In the genomic region with DNA sequence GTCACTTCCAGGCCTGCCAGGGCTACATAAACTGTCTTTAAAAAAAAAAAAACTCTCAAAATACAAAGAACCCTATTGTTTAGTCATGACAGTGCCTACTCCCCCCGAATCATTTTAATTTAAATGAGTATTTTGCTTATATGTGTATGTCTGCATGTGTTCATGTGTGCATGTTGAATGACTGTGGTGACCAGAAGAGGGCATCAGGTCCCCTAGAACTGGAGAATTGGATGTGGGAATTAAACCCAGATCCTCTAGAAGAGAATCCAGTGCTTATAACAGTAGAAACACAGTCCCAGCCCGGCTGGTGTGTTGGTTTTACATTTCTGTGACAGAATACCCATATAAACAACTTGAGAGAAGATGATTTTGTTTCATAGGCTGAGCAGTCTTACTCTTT, we compare ENCODE assay signal across 13 mouse cellular contexts. TPM values are rescaled to one million over a fixed set of nuclear protein-coding genes. Genes with fewer than 3 reads are reported as not detected.
DNase-seq lines count a peak whose midpoint lies in the region; ATAC-seq and TF ChIP-seq lines count a peak whose summit lies in the region.
"Had no signal": no experiment of that assay in that cellular context is flagged by ENCODE, and none has a peak within 500 bp of the region (broad histone marks: within the 10 kb centered on the region; RNA-seq: fewer than 3 reads in every experiment).

No protein-coding gene starts in this region.

- H3K4me3 ChIP-seq in forebrain, postnatal 0 days (ENCODE audit: low read depth, low read length): no peak overlapping the region
- no peak overlapping the region for H3K4me3 ChIP-seq in forebrain, embryonic 16.5 days (replicated peaks; ENCODE audit: low read length)
- no peak overlapping the region for H3K4me3 ChIP-seq in left cerebral cortex, adult 2 months
- H3K4me3 ChIP-seq: embryonic facial prominence, embryonic 10.5 days; forebrain, embryonic 10.5 days; liver, embryonic 15.5 days; neural tube, embryonic 12.5 days had no signal

- no peak for ATAC-seq in forebrain, postnatal 0 days
- no peak for ATAC-seq in forebrain, embryonic 16.5 days

- no peak overlapping the region for H3K27ac ChIP-seq in forebrain, postnatal 0 days (ENCODE audit: low read depth, low read length)
- H3K27ac ChIP-seq in forebrain, embryonic 16.5 days (ENCODE audit: low read length): no peak overlapping the region
- no peak overlapping the region for H3K27ac ChIP-seq in left cerebral cortex, adult 2 months
- H3K27ac ChIP-seq: embryonic facial prominence, embryonic 10.5 days; forebrain, embryonic 10.5 days; liver, embryonic 15.5 days; neural tube, embryonic 12.5 days had no signal

- H3K4me1 ChIP-seq in forebrain, postnatal 0 days (ENCODE audit: insufficient read depth): no peaks in the 10 kb centered on the region
- H3K4me1 ChIP-seq in forebrain, embryonic 16.5 days (replicated peaks; ENCODE audit: control insufficient read depth, insufficient read depth, low read length): no peaks in the 10 kb centered on the region; the same call in 1 of the 2 replicates
- H3K4me1 ChIP-seq: embryonic facial prominence, embryonic 10.5 days; forebrain, embryonic 10.5 days; neural tube, embryonic 12.5 days had no signal

- no peak overlapping the region for H3K4me2 ChIP-seq in forebrain, postnatal 0 days (ENCODE audit: low read depth)
- no peak overlapping the region for H3K4me2 ChIP-seq in forebrain, embryonic 16.5 days (ENCODE audit: low read length)
- H3K4me2 ChIP-seq: liver, embryonic 15.5 days; midbrain, embryonic 11.5 days; neural tube, embryonic 12.5 days had no signal

- H3K36me3 ChIP-seq in forebrain, postnatal 0 days (ENCODE audit: insufficient read depth): peaks cover 16% of the 10 kb centered on the region
- H3K36me3 ChIP-seq in forebrain, embryonic 16.5 days (ENCODE audit: control insufficient read depth, insufficient read depth): peaks cover 20% of the 10 kb centered on the region

- no peak for DNase-seq in forebrain, postnatal 0 days
- DNase-seq in left cerebral cortex, adult 2 months (ENCODE audit: extremely low spot score in 1 of 2, low spot score in 2 of 2): no peak
- no peak for DNase-seq in left cerebral cortex, adult 11 months (ENCODE audit: low spot score)
- peak; percentile 39 for DNase-seq in A20 (ENCODE audit: low read depth, low spot score)
- peak; percentile 15 for DNase-seq in brain, embryonic 14.5 days (ENCODE audit: low read depth)
- DNase-seq in gastrocnemius, postnatal 4 days (ENCODE audit: low spot score in 2 of 2): no peak
- no peak for DNase-seq in ovary, postnatal 14 days (ENCODE audit: low spot score)

- TF ChIP-seq POLR2A in brain, embryonic 14.5 days (IDR thresholded peaks at IDR 0.05; ENCODE audit: borderline replicate concordance, extremely low read depth, insufficient read depth, insufficient read length, poor library complexity, severe bottlenecking): no peak

- intact Hi-C loops in left cerebral cortex, adult 2 months (cut with DNase I): no loop called here

- 79% methylated on average over 2 of the region's 2 CpGs for WGBS in forebrain, postnatal 0 days
- 60% methylated on average over 2 of the region's 2 CpGs for WGBS in forebrain, embryonic 16.5 days

- no peaks in the 10 kb centered on the region for H3K9me3 ChIP-seq in forebrain, postnatal 0 days (ENCODE audit: low read length)
- no peaks in the 10 kb centered on the region for H3K9me3 ChIP-seq in forebrain, embryonic 16.5 days (ENCODE audit: control insufficient read depth, low read length)
- H3K9me3 ChIP-seq: embryonic facial prominence, embryonic 10.5 days; forebrain, embryonic 10.5 days; liver, embryonic 15.5 days; neural tube, embryonic 12.5 days had no signal

- 0 out of 2 replicates have a peak, but pooled peaks have one; percentile 11 for TF ChIP-seq CTCF in forebrain, postnatal 0 days (IDR thresholded peaks at IDR 0.05; ENCODE audit: low read depth)
- peak; percentile 25 for TF ChIP-seq CTCF in left cerebral cortex, adult 2 months (IDR thresholded peaks at IDR 0.05)
- TF ChIP-seq CTCF in brain, embryonic 14.5 days (IDR thresholded peaks at IDR 0.05; ENCODE audit: borderline replicate concordance, extremely low read depth, insufficient read depth, insufficient read length): no peak

- no peak overlapping the region for H3K9ac ChIP-seq in forebrain, postnatal 0 days
- no peak overlapping the region for H3K9ac ChIP-seq in forebrain, embryonic 16.5 days (replicated peaks; ENCODE audit: low read depth, low read length)
- H3K9ac ChIP-seq: liver, embryonic 15.5 days; neural tube, embryonic 12.5 days had no signal

- H3K27me3 ChIP-seq in forebrain, postnatal 0 days (ENCODE audit: insufficient read depth, low read length): no peaks in the 10 kb centered on the region
- H3K27me3 ChIP-seq in forebrain, embryonic 16.5 days (replicated peaks; ENCODE audit: control insufficient read depth, insufficient read depth, low read length): no peaks in the 10 kb centered on the region
- H3K27me3 ChIP-seq: liver, embryonic 15.5 days; neural tube, embryonic 12.5 days had no signal

RNA-seq across cellular contexts. Expression of gene Ppp6r2, which starts 29.7 kb away (rescaled TPM):
- total RNA-seq in forebrain, postnatal 0 days (2014; rRNA removed): 252 and 296 TPM in 2 replicates
- polyA plus RNA-seq in forebrain, postnatal 0 days (2015; fragmentation: Nextera tagmentation; extraction: Ambion mirVana): 70.0 and 77.2 TPM in 2 replicates
- polyA plus RNA-seq in forebrain, embryonic 16.5 days (2015; fragmentation: Nextera tagmentation; extraction: Ambion mirVana): 77.8 and 90.8 TPM in 2 replicates
- 100 to 1,000 TPM; 161 to 171 TPM for total RNA-seq in left cerebral cortex, adult 2 months (2021)
- 129 and 168 TPM in 2 replicates for polyA plus RNA-seq in brain, embryonic 14.5 days (2012; rRNA removed)
- total RNA-seq in gastrocnemius, postnatal 4 days (2021): 10 to 100 TPM; 64.2 to 70.0 TPM

RNA-seq across cellular contexts. Expression of gene Dennd6b, which starts 44.7 kb away (rescaled TPM):
- total RNA-seq in forebrain, postnatal 0 days (2014; rRNA removed): 73.7 and 89.6 TPM in 2 replicates
- polyA plus RNA-seq in forebrain, postnatal 0 days (2015; fragmentation: Nextera tagmentation; extraction: Ambion mirVana): 43.4 and 53.3 TPM in 2 replicates
- polyA plus RNA-seq in forebrain, embryonic 16.5 days (2015; fragmentation: Nextera tagmentation; extraction: Ambion mirVana): 60.7 and 83.2 TPM in 2 replicates
- 10 to 100 TPM; 52.2 to 53.9 TPM for total RNA-seq in left cerebral cortex, adult 2 months (2021)
- polyA plus RNA-seq in brain, embryonic 14.5 days (2012; rRNA removed): 134 and 196 TPM in 2 replicates
- 1 to 10 TPM; 7.9 to 9.0 TPM for total RNA-seq in gastrocnemius, postnatal 4 days (2021)

Comparison
In these comparisons a context has a peak if more than half of its experiments do, and no peak if none do; other contexts are left out.
1. DNase-seq: peak in A20 (single experiment) and brain, embryonic 14.5 days (single experiment); none in forebrain, postnatal 0 days (single experiment), left cerebral cortex, adult 2 months (0 of 2), left cerebral cortex, adult 11 months (single experiment), gastrocnemius, postnatal 4 days (0 of 2) and ovary, postnatal 14 days (single experiment).